ENCODE assay signal across 28 mouse cellular contexts in genomic region chr1:80583281-80583680, GRCm38 (mm10).
DNase-seq lines count a peak whose midpoint lies in the region; ATAC-seq and TF ChIP-seq lines count a peak whose summit lies in the region.
"Had no signal": no experiment of that assay in that cellular context is flagged by ENCODE, and none has a peak within 500 bp of the region (broad histone marks: within the 10 kb centered on the region; RNA-seq: fewer than 3 reads in every experiment).

No protein-coding gene starts in this region.

- H3K27ac ChIP-seq in lung, embryonic 14.5 days (ENCODE audit: low read depth): no peak overlapping the region
- H3K27ac ChIP-seq: hindbrain, embryonic 13.5 days; left cerebral cortex, adult 2 months; limb, embryonic 12.5 days; macrophage had no signal

- no peak for ATAC-seq in lung, embryonic 14.5 days (ENCODE audit: insufficient read depth)
- ATAC-seq: CD4-positive, CD25-positive, alpha-beta regulatory T cell, adult 4 months; intestine, embryonic 16.5 days; liver, postnatal 0 days; lung, postnatal 0 days had no signal

- peak; percentile 16 for DNase-seq in heart, adult 11 months
- no peak for DNase-seq in heart, postnatal 25 days (ENCODE audit: low spot score)
- peak; percentile 37 for DNase-seq in lung, embryonic 14.5 days
- no peak for DNase-seq in lung, postnatal 4 days
- DNase-seq in layer of hippocampus, adult 9-11 months: peak; percentile 57
- no peak for DNase-seq in adipocyte (ENCODE audit: low spot score)
- DNase-seq in kidney, adult 8-10 months: no peak
- DNase-seq: adrenal gland, postnatal 10 days; cerebellum, adult 11 months; cerebellum, adult 9-10 months; cerebellum, postnatal 36 days; gastrocnemius, postnatal 25 days; heart, adult 18-20 months; heart, postnatal 4 days; kidney, adult 9 months; kidney, postnatal 10 days; liver, postnatal 0 days; midbrain, embryonic 14.5 days; thymus, postnatal 4 days had no signal

- intact Hi-C loops in heart, postnatal 25 days (cut with DNase I): no loop called here

- H3K27me3 ChIP-seq in lung, embryonic 14.5 days (ENCODE audit: insufficient read depth, low read length): no peaks in the 10 kb centered on the region
- H3K27me3 ChIP-seq: hindbrain, embryonic 13.5 days; limb, embryonic 12.5 days had no signal

- WGBS in lung, embryonic 14.5 days: 28% methylated on average over 5 of the region's 5 CpGs

- no peak for TF ChIP-seq CTCF in lung, embryonic 14.5 days (IDR thresholded peaks at IDR 0.05; ENCODE audit: low read depth)

- no peak overlapping the region for H3K4me2 ChIP-seq in lung, embryonic 14.5 days
- H3K4me2 ChIP-seq: heart, embryonic 11.5 days; hindbrain, embryonic 13.5 days; limb, embryonic 12.5 days; liver, embryonic 11.5 days had no signal

- no peak overlapping the region for H3K4me3 ChIP-seq in lung, embryonic 14.5 days (ENCODE audit: low read depth, low read length)
- H3K4me3 ChIP-seq: hindbrain, embryonic 13.5 days; left cerebral cortex, adult 2 months; limb, embryonic 12.5 days had no signal

- no peaks in the 10 kb centered on the region for H3K9me3 ChIP-seq in lung, embryonic 14.5 days (ENCODE audit: low read depth, low read length)
- H3K9me3 ChIP-seq: hindbrain, embryonic 13.5 days; limb, embryonic 12.5 days had no signal

- H3K36me3 ChIP-seq in lung, embryonic 14.5 days (ENCODE audit: insufficient read depth): no peaks in the 10 kb centered on the region
- H3K36me3 ChIP-seq: hindbrain, embryonic 13.5 days; limb, embryonic 12.5 days had no signal

- no peak overlapping the region for H3K9ac ChIP-seq in lung, embryonic 14.5 days
- H3K9ac ChIP-seq: hindbrain, embryonic 13.5 days; limb, embryonic 12.5 days; liver, postnatal 0 days had no signal

- no peaks in the 10 kb centered on the region for H3K4me1 ChIP-seq in lung, embryonic 14.5 days (ENCODE audit: insufficient read depth)
- H3K4me1 ChIP-seq: hindbrain, embryonic 13.5 days; limb, embryonic 12.5 days had no signal

Comparison
In these comparisons a context has a peak if more than half of its experiments do, and no peak if none do; other contexts are left out.
1. DNase-seq: peak in heart, adult 11 months (single experiment), lung, embryonic 14.5 days (single experiment) and layer of hippocampus, adult 9-11 months (single experiment); none in heart, postnatal 25 days (single experiment), lung, postnatal 4 days (0 of 2), adipocyte (single experiment) and kidney, adult 8-10 months (0 of 2).